Mouse (Mus musculus) embryo, embryonic 11 days (tissue): ENCODE measurements around the gene Slc24a3.
A peak's percentile ranks its signal among the peaks of the same experiment; 100 is the strongest.

Experiments used
- DNase-seq: peaks from one replicate; pipeline ENCODE4 v3.0.0-alpha.2; 2015

Slc24a3 gene

GRCm38 (mm10) chr2:145167664-145168360, at the start of gene Slc24a3:
Gene Slc24a3 (plus strand): TSS chr2:145167754.
- DNase-seq: peak; percentile 91

GRCm38 (mm10) chr2:145117762-145118161, 49.8 kb upstream of the Slc24a3 start:
- no peak for DNase-seq

- DNase-seq: no peak
Observed at GRCm38 (mm10) chr2:145127747-145128146, 39.8 kb upstream of the Slc24a3 start.

- no peak for DNase-seq
Observed at GRCm38 (mm10) chr2:145136625-145137291, 30.8 kb upstream of the Slc24a3 start.

GRCm38 (mm10) chr2:145150407-145150806, 17.1 kb upstream of the Slc24a3 start:
- DNase-seq: no peak

- no peak for DNase-seq
Observed at GRCm38 (mm10) chr2:145150821-145151220, 16.7 kb upstream of the Slc24a3 start.

GRCm38 (mm10) chr2:145152281-145152680, 15.3 kb upstream of the Slc24a3 start:
- no peak for DNase-seq

- no peak for DNase-seq
Observed at GRCm38 (mm10) chr2:145158972-145159371, 8.6 kb upstream of the Slc24a3 start.

- DNase-seq: peak; percentile 83
Observed at GRCm38 (mm10) chr2:145161046-145161700, 6.4 kb upstream of the Slc24a3 start.

- DNase-seq: no peak
Observed at GRCm38 (mm10) chr2:145164086-145164485, 3.5 kb upstream of the Slc24a3 start.

- DNase-seq: no peak
Observed at GRCm38 (mm10) chr2:145164562-145164961, 3.0 kb upstream of the Slc24a3 start.

GRCm38 (mm10) chr2:145165076-145165475, 2.5 kb upstream of the Slc24a3 start:
- no peak for DNase-seq

- DNase-seq: no peak
Observed at GRCm38 (mm10) chr2:145165854-145166253, 1.7 kb upstream of the Slc24a3 start.

- DNase-seq: peak; percentile 82
Observed at GRCm38 (mm10) chr2:145167051-145167663, 397 bp upstream of the Slc24a3 start.

GRCm38 (mm10) chr2:145168405-145168971, 934 bp downstream of the Slc24a3 start:
- peak; percentile 20 for DNase-seq

GRCm38 (mm10) chr2:145172978-145173655, 5.6 kb downstream of the Slc24a3 start:
- no peak for DNase-seq

GRCm38 (mm10) chr2:145175036-145175435, 7.5 kb downstream of the Slc24a3 start:
- no peak for DNase-seq

GRCm38 (mm10) chr2:145182410-145182809, 14.9 kb downstream of the Slc24a3 start:
- no peak for DNase-seq

- DNase-seq: no peak
Observed at GRCm38 (mm10) chr2:145188828-145189227, 21.3 kb downstream of the Slc24a3 start.

GRCm38 (mm10) chr2:145196043-145196442, 28.5 kb downstream of the Slc24a3 start:
- no peak for DNase-seq

GRCm38 (mm10) chr2:145196501-145197042, 29.0 kb downstream of the Slc24a3 start:
- DNase-seq: no peak

- no peak for DNase-seq
Observed at GRCm38 (mm10) chr2:145197076-145197475, 29.5 kb downstream of the Slc24a3 start.
